Mouse (Mus musculus): ENCODE data around the gene Maml2. TPM values are rescaled to one million over a fixed set of nuclear protein-coding genes. Genes with fewer than 3 reads are reported as not detected.
"Not testable (repeated sequence)": the region's sequence is repeated elsewhere in the genome, so short reads cannot be mapped to it uniquely, and the experiment has no call there.

The Maml2 gene
- polyA plus RNA-seq, 1 experiment from 2014 or later, result 15.1 TPM

- no peak overlapping the region for H3K4me3 ChIP-seq (ENCODE audit: low read depth, low read length)
- H3K4me1 ChIP-seq (ENCODE audit: insufficient read depth, low read depth, low read length), result no peaks in the 10 kb centered on the region
- DNase-seq (ENCODE audit: low spot score) (no peak), ATAC-seq (no peak)
- H3K9ac ChIP-seq (replicated peaks; ENCODE audit: low read depth), result no peak overlapping the region
- H3K4me2 ChIP-seq (replicated peaks; ENCODE audit: low read depth, low read length), result no peak overlapping the region
- no peaks in the 10 kb centered on the region for H3K9me3 ChIP-seq (ENCODE audit: low read length)
- 0 out of 2 replicates have a peak, but pooled peaks cover 11% of the 10 kb centered on the region for H3K36me3 ChIP-seq (ENCODE audit: insufficient read depth, low read length)
- H3K27me3 ChIP-seq (replicated peaks; ENCODE audit: insufficient read depth, low read length), result no peaks in the 10 kb centered on the region
- WGBS, result 77% methylated on average over 4 of the region's 4 CpGs
- no peak overlapping the region for H3K27ac ChIP-seq (ENCODE audit: low read length)
- no peak for TF ChIP-seq CTCF (IDR thresholded peaks at IDR 0.05)
- no peak for TF ChIP-seq EP300 (IDR thresholded peaks at IDR 0.05)
These were observed 407.2 kb downstream of the Maml2 start for GRCm38 (mm10) chr9:13704917-13705316.

- H3K36me3 ChIP-seq (ENCODE audit: insufficient read depth, low read length), result 0 out of 2 replicates have a peak, but pooled peaks cover 11% of the 10 kb centered on the region
- no peak overlapping the region for H3K9ac ChIP-seq (replicated peaks; ENCODE audit: low read depth)
- H3K27ac ChIP-seq (ENCODE audit: low read length), result no peak overlapping the region
- no peak overlapping the region for H3K4me2 ChIP-seq (replicated peaks; ENCODE audit: low read depth, low read length)
- DNase-seq (ENCODE audit: low spot score) (no peak), ATAC-seq (no peak)
- WGBS, result 34% methylated on average over 3 of the region's 3 CpGs
- H3K4me1 ChIP-seq (ENCODE audit: insufficient read depth, low read depth, low read length), result no peaks in the 10 kb centered on the region
- no peak overlapping the region for H3K4me3 ChIP-seq (ENCODE audit: low read depth, low read length)
- no peaks in the 10 kb centered on the region for H3K27me3 ChIP-seq (replicated peaks; ENCODE audit: insufficient read depth, low read length)
- TF ChIP-seq CTCF (IDR thresholded peaks at IDR 0.05), result no peak
- TF ChIP-seq EP300 (IDR thresholded peaks at IDR 0.05), result no peak
- no peaks in the 10 kb centered on the region for H3K9me3 ChIP-seq (ENCODE audit: low read length)
These were observed 409.4 kb downstream of the Maml2 start for GRCm38 (mm10) chr9:13707066-13707555.

GRCm38 (mm10) chr9:13709436-13709835 is 411.7 kb downstream of the Maml2 start:
- no peaks in the 10 kb centered on the region for H3K9me3 ChIP-seq (ENCODE audit: low read length)
- 88% methylated on average over 5 of the region's 5 CpGs for WGBS
- no peak for DNase-seq (ENCODE audit: low spot score)
- H3K27me3 ChIP-seq (replicated peaks; ENCODE audit: insufficient read depth, low read length), result no peaks in the 10 kb centered on the region
- no peaks in the 10 kb centered on the region for H3K4me1 ChIP-seq (ENCODE audit: insufficient read depth, low read depth, low read length)
- 0 out of 2 replicates have a peak, but pooled peaks cover 6% of the 10 kb centered on the region for H3K36me3 ChIP-seq (ENCODE audit: insufficient read depth, low read length)
- no peak overlapping the region for H3K27ac ChIP-seq (ENCODE audit: low read length)
- no peak overlapping the region for H3K9ac ChIP-seq (replicated peaks; ENCODE audit: low read depth)
- ATAC-seq, result no peak
- H3K4me3 ChIP-seq (ENCODE audit: low read depth, low read length), result no peak overlapping the region
- TF ChIP-seq EP300 (IDR thresholded peaks at IDR 0.05) (no peak), CTCF (IDR thresholded peaks at IDR 0.05) (no peak)
- no peak overlapping the region for H3K4me2 ChIP-seq (replicated peaks; ENCODE audit: low read depth, low read length)

- H3K4me3 ChIP-seq (ENCODE audit: low read depth, low read length); H3K27ac ChIP-seq (ENCODE audit: low read length); H3K36me3 ChIP-seq (ENCODE audit: insufficient read depth, low read length); H3K9ac ChIP-seq (replicated peaks; ENCODE audit: low read depth); H3K9me3 ChIP-seq (ENCODE audit: low read length); H3K4me2 ChIP-seq (replicated peaks; ENCODE audit: low read depth, low read length); H3K27me3 ChIP-seq (replicated peaks; ENCODE audit: insufficient read depth, low read length); H3K4me1 ChIP-seq (ENCODE audit: insufficient read depth, low read depth, low read length); ATAC-seq; DNase-seq (ENCODE audit: low spot score): not testable (repeated sequence)
- WGBS, result 59% methylated on average over 2 of the region's 2 CpGs
These were observed 418.1 kb downstream of the Maml2 start for GRCm38 (mm10) chr9:13715891-13716290.

- Histone ChIP-seq H3K4me2 (replicated peaks; ENCODE audit: low read depth, low read length) (no peak overlapping the region), H3K4me1 (ENCODE audit: insufficient read depth, low read depth, low read length) (no peaks in the 10 kb centered on the region), H3K36me3 (ENCODE audit: insufficient read depth, low read length) (no peaks in the 10 kb centered on the region), H3K4me3 (ENCODE audit: low read depth, low read length) (no peak overlapping the region), H3K9ac (replicated peaks; ENCODE audit: low read depth) (no peak overlapping the region), H3K9me3 (ENCODE audit: low read length) (no peaks in the 10 kb centered on the region), H3K27ac (ENCODE audit: low read length) (no peak overlapping the region), H3K27me3 (replicated peaks; ENCODE audit: insufficient read depth, low read length) (no peaks in the 10 kb centered on the region)
- 21% methylated on average over 8 of the region's 8 CpGs for WGBS
- peak; percentile 96 for TF ChIP-seq CTCF (IDR thresholded peaks at IDR 0.05)
- no peak for TF ChIP-seq EP300 (IDR thresholded peaks at IDR 0.05)
- peak; percentile 67 for ATAC-seq
- DNase-seq (ENCODE audit: low spot score), result peak; percentile 92
These were observed 418.8 kb downstream of the Maml2 start for GRCm38 (mm10) chr9:13716316-13717099.

- Histone ChIP-seq H3K4me1 (ENCODE audit: insufficient read depth, low read depth, low read length) (peaks cover 3% of the 10 kb centered on the region; the same call in 1 of the 2 replicates), H3K4me2 (replicated peaks; ENCODE audit: low read depth, low read length) (peak within 1 kb of the TSS; percentile 81), H3K9ac (replicated peaks; ENCODE audit: low read depth) (peak within 1 kb of the TSS; percentile 94), H3K36me3 (ENCODE audit: insufficient read depth, low read length) (no peaks in the 10 kb centered on the region), H3K9me3 (ENCODE audit: low read length) (no peaks in the 10 kb centered on the region), H3K4me3 (ENCODE audit: low read depth, low read length) (peak within 1 kb of the TSS; percentile 84), H3K27ac (ENCODE audit: low read length) (peak within 1 kb of the TSS; percentile 96), H3K27me3 (replicated peaks; ENCODE audit: insufficient read depth, low read length) (no peaks in the 10 kb centered on the region)
- DNase-seq (ENCODE audit: low spot score), result no peak
- ATAC-seq, result no peak
- 39% methylated on average over 2 of the region's 2 CpGs for WGBS
- no peak for TF ChIP-seq CTCF (IDR thresholded peaks at IDR 0.05)
- TF ChIP-seq EP300 (IDR thresholded peaks at IDR 0.05), result no peak
These were observed 450.6 kb downstream of the Maml2 start, which contains the start of gene Mtmr2 for GRCm38 (mm10) chr9:13748404-13748797. Mtmr2 (plus strand) TSS chr9:13748410.

Data from lung, postnatal 0 days (tissue).